Mouse (Mus musculus) left cerebral cortex, adult 18-20 months (tissue): ENCODE measurements around the gene 2610301B20Rik. TPM values are rescaled to one million over a fixed set of nuclear protein-coding genes. Genes with fewer than 3 reads are reported as not detected.
A peak's percentile ranks its signal among the peaks of the same experiment; 100 is the strongest.
"Not testable (repeated sequence)": the region's sequence is repeated elsewhere in the genome, so short reads cannot be mapped to it uniquely, and the experiment has no call there.

Source experiments
- DNase-seq, 2 experiments: peaks; one replicate each; pipeline ENCODE4 v3.0.0; 2021 to 2022; ENCODE audit warnings: low spot score in 2 of 2, mixed read lengths in 1 of 2
- total RNA-seq, 2 experiments: library from RNA; stranded (reverse); gene quantifications; 2 replicates each; pipeline ENCODE4 v1.2.3; 2021

2610301B20Rik gene
- total RNA-seq, 2 experiments from 2014 or later: 34.2 to 35.6 TPM

DNA sequence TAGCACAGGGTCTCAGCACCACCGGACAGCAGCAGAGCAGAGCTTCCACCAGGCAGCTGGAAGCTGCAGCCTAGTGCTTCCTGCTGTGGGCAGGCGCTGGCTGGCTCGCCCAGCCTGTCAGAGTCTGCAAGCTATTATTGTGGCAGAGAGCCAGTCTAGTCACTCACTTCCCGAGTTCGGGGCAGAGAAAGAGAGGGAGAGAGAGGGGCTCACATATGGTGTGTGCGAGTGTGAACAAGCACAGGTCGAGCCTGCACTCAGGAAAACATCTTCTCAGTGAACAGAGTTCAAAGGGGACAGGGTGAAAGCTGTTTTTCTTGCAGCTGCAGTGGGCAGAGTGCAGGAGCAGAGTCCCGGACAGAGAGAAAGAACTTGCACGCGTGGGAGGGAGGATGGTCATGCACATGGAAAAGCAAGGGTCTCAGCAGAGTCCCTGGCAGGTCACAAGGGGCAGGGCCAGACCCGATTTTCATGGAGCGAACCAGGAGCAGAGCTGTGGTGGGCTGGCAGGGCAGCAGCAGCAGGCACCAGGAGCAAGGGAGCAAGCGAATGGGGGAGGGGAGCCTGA lies 31.0 kb downstream of the 2610301B20Rik start:
- no peak for DNase-seq

- not testable (repeated sequence) for DNase-seq
Measured at GRCm38 (mm10) chr4:10911417-10911816, 37.1 kb downstream of the 2610301B20Rik start.

GRCm38 (mm10) chr4:10911909-10912478 lies 37.7 kb downstream of the 2610301B20Rik start:
- no peak for DNase-seq

DNA sequence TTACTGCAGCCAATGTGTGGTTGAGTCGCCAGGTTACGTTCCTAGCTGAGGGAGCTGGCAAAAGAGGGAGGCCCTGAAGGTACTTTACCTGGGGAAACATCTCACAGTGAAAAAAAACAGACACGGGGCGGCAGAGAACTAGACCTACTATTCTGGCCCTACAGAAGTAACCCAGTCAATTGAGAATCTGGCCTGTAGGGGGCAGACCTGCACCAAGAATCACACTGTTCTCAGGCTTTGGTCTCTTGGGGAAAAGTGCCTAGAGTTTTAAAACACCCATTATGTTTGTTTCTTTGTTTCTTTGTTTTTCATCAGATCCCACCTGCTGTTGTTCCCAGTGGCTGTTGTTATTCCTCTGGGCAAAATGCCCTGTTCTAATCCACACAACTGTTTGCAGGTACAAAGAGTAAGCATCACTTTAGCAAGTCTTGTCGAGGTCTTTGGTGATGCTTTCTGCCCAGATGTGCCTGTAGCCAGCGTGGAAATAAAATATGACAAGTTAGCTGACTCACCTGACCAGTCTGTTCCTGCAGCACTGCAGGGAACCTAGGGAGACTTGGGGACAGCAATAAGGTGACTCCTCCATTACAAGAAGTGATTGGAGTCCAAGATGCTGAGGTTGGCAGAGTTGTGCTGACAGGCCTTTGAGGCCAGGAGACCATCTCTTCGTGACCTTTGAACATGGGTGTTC lies 38.5 kb downstream of the 2610301B20Rik start:
- DNase-seq: peak; percentile 90 to 96

GRCm38 (mm10) chr4:10913409-10913808 lies 39.1 kb downstream of the 2610301B20Rik start:
- DNase-seq: no peak

GRCm38 (mm10) chr4:10914766-10915165 lies 40.5 kb downstream of the 2610301B20Rik start:
- DNase-seq: no peak

DNA sequence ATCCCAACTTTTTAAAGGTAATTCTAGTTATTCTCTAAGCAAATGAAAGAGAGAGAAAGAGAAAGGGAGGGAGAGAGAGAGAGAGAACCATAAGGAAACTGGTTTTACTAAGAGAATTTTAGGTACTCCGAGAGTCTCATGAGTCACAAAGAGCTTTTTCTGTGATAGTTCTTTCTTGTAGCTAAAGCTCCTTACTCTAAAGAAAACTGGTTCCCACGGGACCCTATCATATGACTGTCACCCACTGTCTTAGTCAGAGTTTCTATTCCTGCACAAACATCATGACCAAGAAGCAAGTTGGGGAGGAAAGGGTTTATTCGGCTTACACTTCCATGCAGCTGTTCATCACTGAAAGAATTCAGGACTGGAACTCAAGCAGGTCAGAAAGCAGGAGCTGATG lies 41.0 kb downstream of the 2610301B20Rik start:
- no peak for DNase-seq

GRCm38 (mm10) chr4:10918402-10918801 lies 44.1 kb downstream of the 2610301B20Rik start:
- DNase-seq: no peak

- no peak for DNase-seq
Measured at GRCm38 (mm10) chr4:10919097-10919496, 44.8 kb downstream of the 2610301B20Rik start.

GRCm38 (mm10) chr4:10919530-10919929 lies 45.2 kb downstream of the 2610301B20Rik start:
- DNase-seq: no peak

GRCm38 (mm10) chr4:10919987-10920386 lies 45.7 kb downstream of the 2610301B20Rik start:
- no peak for DNase-seq

- DNase-seq: no peak
Measured at GRCm38 (mm10) chr4:10920622-10921021, 46.3 kb downstream of the 2610301B20Rik start.

DNA sequence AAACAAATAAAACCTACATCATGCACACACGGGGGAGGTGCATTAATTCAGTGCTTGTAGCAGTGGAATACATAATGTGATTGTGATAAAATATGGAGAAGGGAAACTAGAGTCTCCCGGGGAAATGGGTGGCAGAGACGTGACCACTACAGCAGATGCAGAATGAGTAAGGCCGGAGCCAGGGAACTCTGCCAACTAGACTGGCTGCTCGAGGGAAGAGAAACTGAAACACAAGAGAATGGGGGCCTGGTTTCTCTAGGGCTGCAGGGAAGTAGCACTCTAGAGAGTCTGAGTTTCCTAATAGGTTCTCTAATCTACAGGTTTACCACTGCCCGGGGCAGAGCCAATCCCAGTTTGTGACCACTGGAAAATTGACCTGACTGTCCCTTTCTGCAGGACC lies 48.9 kb downstream of the 2610301B20Rik start:
- DNase-seq: peak; percentile 72 to 78

- DNase-seq: no peak
Measured at GRCm38 (mm10) chr4:10924140-10924539, 49.8 kb downstream of the 2610301B20Rik start.

- no peak for DNase-seq
Measured at GRCm38 (mm10) chr4:10924541-10924940, 50.2 kb downstream of the 2610301B20Rik start.

GRCm38 (mm10) chr4:10926416-10926815 lies 52.1 kb downstream of the 2610301B20Rik start:
- DNase-seq: no peak

DNA sequence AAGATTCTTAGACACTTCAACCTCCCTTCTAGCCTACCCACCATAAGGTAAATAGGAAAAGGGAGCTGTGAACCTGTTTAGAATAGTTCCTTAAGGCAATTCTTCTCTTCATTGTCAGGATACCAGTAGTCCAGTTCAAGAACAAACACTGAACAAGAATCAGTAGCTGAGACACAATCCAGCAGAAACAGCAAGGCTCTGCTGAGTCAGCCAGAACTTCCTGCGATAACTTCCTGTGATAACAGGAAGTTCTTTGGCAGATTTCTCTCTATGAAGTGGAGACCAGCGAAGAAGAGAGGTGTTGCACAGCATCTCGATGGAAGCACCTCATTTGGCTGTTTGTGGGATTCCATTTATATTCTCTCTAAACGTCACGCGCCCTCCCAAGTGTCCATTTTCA lies 53.9 kb downstream of the 2610301B20Rik start:
- DNase-seq: no peak

- no peak for DNase-seq
Measured at GRCm38 (mm10) chr4:10929726-10930125, 55.4 kb downstream of the 2610301B20Rik start.

GRCm38 (mm10) chr4:10931040-10931439 lies 56.7 kb downstream of the 2610301B20Rik start:
- DNase-seq: no peak

DNA sequence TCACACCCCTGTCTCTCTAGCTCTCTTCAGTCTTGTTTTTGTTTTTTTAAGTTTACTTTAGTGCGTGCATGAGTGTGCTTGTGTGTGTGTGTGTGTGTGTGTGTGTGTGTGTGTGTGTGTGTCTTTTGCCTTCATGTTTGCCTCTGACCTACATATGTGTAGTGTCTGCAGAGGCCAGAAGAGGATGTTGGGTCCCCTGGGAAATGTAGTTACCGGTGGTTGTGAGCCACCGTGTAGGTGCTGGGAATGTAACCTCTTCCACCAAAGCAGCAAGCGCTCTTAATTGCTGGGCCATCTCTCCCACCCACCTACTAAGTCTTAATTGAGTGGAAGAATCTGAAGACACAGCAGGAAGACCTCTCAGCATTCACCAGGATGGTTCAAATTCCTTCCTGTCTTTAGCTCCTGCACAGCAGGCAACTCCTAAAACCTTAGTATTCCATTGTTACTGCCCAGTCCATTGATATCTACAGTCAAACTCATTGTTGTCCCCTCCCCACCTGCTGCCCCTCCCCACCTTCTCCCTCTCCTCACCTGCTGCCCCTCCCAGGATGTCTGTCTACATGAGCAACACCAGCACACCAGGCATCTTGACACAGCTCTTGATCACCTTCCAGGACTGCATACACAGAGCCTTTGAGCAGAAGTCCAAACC lies 57.9 kb downstream of the 2610301B20Rik start:
- DNase-seq: no peak

DNA sequence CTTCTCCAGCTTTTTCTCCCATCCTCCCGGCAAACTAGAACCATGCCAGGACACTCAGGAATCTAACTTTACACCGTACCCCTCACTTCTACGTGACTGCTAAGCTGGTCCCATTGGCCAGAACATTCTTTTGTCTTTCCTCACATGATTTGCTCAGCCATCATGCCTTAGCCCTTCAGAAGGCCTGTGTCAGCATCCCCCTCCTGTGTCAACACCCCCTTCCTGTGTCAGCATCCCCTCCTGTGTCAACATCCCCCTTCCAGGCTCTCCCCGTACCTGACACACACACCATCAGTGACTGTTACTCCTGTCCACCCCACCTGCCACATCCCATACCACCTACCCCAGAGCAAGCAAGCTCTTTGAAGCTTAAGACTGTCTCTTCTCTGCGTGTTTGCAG lies 58.5 kb downstream of the 2610301B20Rik start:
- DNase-seq: no peak

GRCm38 (mm10) chr4:10936766-10937165 lies 62.5 kb downstream of the 2610301B20Rik start:
- no peak for DNase-seq
